Mouse (Mus musculus) CH12F3 (cell line): Measurements from ENCODE around the gene Gm17657.

Experiments
- in situ Hi-C: fragments of 300-500 bp; cut with MboI; formaldehyde crosslinking; loops from 2 replicates; pipeline ENCODE4 v1.14.3; 2020; ENCODE audit warnings: low sequenced_read_pairs

Gm17657 gene

GRCm38 (mm10) chr17:29489971-29490712 lies 59.3 kb downstream of the Gm17657 start:
- in situ Hi-C loops, result loop anchor here (5.0 kb wide), 1 partner anchor 93 kb away; no protein-coding TSS in a partner anchor

- in situ Hi-C loops, result no loop called here
These were observed 60.2 kb downstream of the Gm17657 start for GRCm38 (mm10) chr17:29488978-29489970.

- in situ Hi-C loops, result no loop called here
These were observed 61.0 kb downstream of the Gm17657 start for GRCm38 (mm10) chr17:29488257-29488977.

GRCm38 (mm10) chr17:29485336-29486233 lies 63.9 kb downstream of the Gm17657 start:
- in situ Hi-C loops, result no loop called here

GRCm38 (mm10) chr17:29484431-29484830 lies 65.0 kb downstream of the Gm17657 start:
- in situ Hi-C loops, result no loop called here

- in situ Hi-C loops, result no loop called here
These were observed 66.2 kb downstream of the Gm17657 start for GRCm38 (mm10) chr17:29483282-29483681.

- in situ Hi-C loops, result no loop called here
These were observed 66.8 kb downstream of the Gm17657 start for GRCm38 (mm10) chr17:29482632-29483031.

- in situ Hi-C loops, result no loop called here
These were observed 69.2 kb downstream of the Gm17657 start for GRCm38 (mm10) chr17:29480256-29480655.

GRCm38 (mm10) chr17:29478271-29478670 lies 71.2 kb downstream of the Gm17657 start:
- in situ Hi-C loops, result no loop called here

- in situ Hi-C loops, result no loop called here
These were observed 72.1 kb downstream of the Gm17657 start for GRCm38 (mm10) chr17:29477357-29477756.

- in situ Hi-C loops, result no loop called here
These were observed 73.0 kb downstream of the Gm17657 start for GRCm38 (mm10) chr17:29476461-29476860.

- in situ Hi-C loops, result no loop called here
These were observed 74.3 kb downstream of the Gm17657 start for GRCm38 (mm10) chr17:29475142-29475541.

- in situ Hi-C loops, result no loop called here
These were observed 75.4 kb downstream of the Gm17657 start for GRCm38 (mm10) chr17:29474036-29474435.

GRCm38 (mm10) chr17:29473466-29473865 lies 76.0 kb downstream of the Gm17657 start:
- in situ Hi-C loops, result no loop called here
